Mouse (Mus musculus) limb, embryonic 10.5 days (tissue): ENCODE data around the gene Rnf169. TPM values are rescaled to one million over a fixed set of nuclear protein-coding genes. Genes with fewer than 3 reads are reported as not detected.

Source experiments
- DNase-seq: peaks from one replicate; pipeline ENCODE4 v3.0.0-alpha.2; 2017; ENCODE audit warnings: low spot score
- H3K27ac ChIP-seq: fragments of 300-500 bp; sonication (generic); 2 replicates; pipeline ENCODE4 v1.5.1; 2016; ENCODE audit warnings: mild to moderate bottlenecking
- H3K27me3 ChIP-seq: fragments of 300-500 bp; sonication (generic); 2 replicates; pipeline ENCODE4 v1.6.1; 2016; ENCODE audit warnings: low read depth, mild to moderate bottlenecking; ENCODE audit not compliant: poor library complexity, severe bottlenecking
- H3K36me3 ChIP-seq: fragments of 300-500 bp; sonication (generic); 2 replicates; pipeline ENCODE4 v1.6.1; 2016; ENCODE audit warnings: mild to moderate bottlenecking, moderate library complexity
- H3K4me1 ChIP-seq: fragments of 300-500 bp; sonication (generic); 2 replicates; pipeline ENCODE4 v1.6.1; 2016
- H3K4me3 ChIP-seq: fragments of 300-500 bp; sonication (generic); 2 replicates; pipeline ENCODE4 v1.5.1; 2016; ENCODE audit warnings: mild to moderate bottlenecking, moderate library complexity
- H3K9me3 ChIP-seq: fragments of 300-500 bp; sonication (generic); replicated peaks from 2 replicates; pipeline ENCODE4 v1.6.1; 2016; ENCODE audit warnings: mild to moderate bottlenecking
- WGBS: fragments of 180-500 bp; shearing (Covaris S2); methylation state at CpG from one replicate; pipeline ENCODE4 v1.1.7; 2016; 5-methylcytosine and 5-hydroxymethylcytosine counted together
- polyA plus RNA-seq: library from polyadenylated mRNA; unstranded; fragments of >200 nt; fragmentation: Nextera tagmentation; extraction: Ambion mirVana; gene quantifications from 2 replicates; pipeline ENCODE4 v1.2.1, GENCODE M21; 2016

Gene Rnf169
- 5.6 and 6.3 TPM in 2 replicates for polyA plus RNA-seq

DNA sequence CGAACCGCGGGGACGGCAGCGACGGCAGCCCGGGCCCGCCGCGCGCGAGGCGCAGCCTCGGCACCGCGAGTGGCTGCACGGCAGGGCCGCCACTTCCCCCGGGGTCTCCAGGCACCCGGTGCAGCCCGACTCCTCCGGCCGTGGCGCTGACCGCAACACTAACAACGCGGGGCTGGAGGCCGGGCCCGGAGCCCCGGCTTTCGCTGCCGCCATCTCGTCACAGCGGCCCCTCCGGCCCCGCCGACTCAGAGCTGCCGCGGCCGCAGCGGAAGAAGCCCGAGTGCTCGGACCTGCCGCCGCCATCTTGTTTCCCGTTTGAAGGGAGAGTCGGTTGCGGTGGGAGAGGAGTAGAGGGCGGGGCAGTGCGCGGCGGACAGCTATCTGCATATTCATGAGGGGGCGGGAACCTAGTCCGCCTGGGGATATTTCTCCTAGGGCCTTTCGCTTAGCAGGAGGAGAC, at the start of gene Rnf169:
Gene Rnf169 (minus strand): TSS at position 317 of the 460 bp plus-strand sequence.
- H3K27ac ChIP-seq = peak within 1 kb of the TSS; percentile 99
- peaks cover 18% of the 10 kb centered on the region for H3K4me1 ChIP-seq
- no peaks in the 10 kb centered on the region for H3K27me3 ChIP-seq
- under 1% methylated on average over 55 of the region's 55 CpGs for WGBS
- peak; percentile 91 for DNase-seq
- H3K9me3 ChIP-seq = no peaks in the 10 kb centered on the region
- H3K36me3 ChIP-seq = peaks cover 9% of the 10 kb centered on the region
- peak within 1 kb of the TSS; percentile 97 for H3K4me3 ChIP-seq

DNA sequence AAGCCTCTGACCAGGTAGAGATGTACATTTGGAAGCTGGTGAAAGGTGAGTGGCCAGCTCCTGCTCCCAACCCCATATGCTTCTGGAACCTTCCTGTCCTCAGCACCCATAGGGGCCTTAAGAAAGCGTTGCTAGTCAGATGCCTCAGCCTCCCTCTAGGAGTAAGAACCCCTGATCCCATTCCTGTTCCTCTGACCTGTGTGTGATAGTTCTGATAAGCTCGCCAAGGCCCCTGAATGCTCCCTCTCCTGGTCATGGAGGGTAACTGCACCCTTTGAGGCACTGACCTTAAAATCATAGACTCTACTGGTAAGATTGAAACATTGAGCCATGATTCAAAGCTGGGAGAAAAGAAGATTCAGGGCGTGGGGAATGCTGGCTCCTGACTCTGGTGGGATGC, 49.1 kb upstream of the Rnf169 start:
- H3K27me3 ChIP-seq = 0 out of 2 replicates have a peak, but pooled peaks cover 4% of the 10 kb centered on the region
- no peaks in the 10 kb centered on the region for H3K36me3 ChIP-seq
- H3K9me3 ChIP-seq = no peaks in the 10 kb centered on the region
- DNase-seq = peak; percentile 64
- no peak overlapping the region for H3K27ac ChIP-seq
- H3K4me3 ChIP-seq = no peak overlapping the region
- WGBS = 39% methylated on average over 3 of the region's 3 CpGs
- peaks cover 2% of the 10 kb centered on the region; the same call in 1 of the 2 replicates for H3K4me1 ChIP-seq

DNA sequence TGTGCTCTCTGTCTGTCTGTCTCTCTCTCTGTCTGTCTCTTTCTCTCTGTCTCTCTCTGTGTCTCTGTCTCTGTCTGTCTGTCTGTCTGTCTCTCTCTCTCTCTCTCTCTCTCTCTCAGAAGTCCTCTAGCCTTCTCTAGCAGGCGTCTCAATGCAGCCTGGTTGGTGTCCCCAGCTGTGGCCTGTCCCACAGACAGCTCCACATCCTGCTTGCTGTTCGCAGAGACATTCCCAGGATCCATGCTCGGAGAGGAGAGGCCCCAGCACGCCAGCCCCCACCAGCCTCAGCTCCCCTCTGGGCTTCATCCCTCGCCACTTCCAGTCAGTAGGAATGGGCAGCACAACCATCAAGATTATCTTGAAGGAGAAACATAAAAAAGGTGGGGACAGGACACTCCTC, 47.1 kb upstream of the Rnf169 start:
- DNase-seq = no peak
- Histone ChIP-seq H3K4me3 (no peak overlapping the region), H3K9me3 (no peaks in the 10 kb centered on the region), H3K4me1 (no peaks in the 10 kb centered on the region), H3K27me3 (no peaks in the 10 kb centered on the region), H3K27ac (no peak overlapping the region), H3K36me3 (no peaks in the 10 kb centered on the region)
- WGBS = 69% methylated on average over 5 of the region's 5 CpGs

DNA sequence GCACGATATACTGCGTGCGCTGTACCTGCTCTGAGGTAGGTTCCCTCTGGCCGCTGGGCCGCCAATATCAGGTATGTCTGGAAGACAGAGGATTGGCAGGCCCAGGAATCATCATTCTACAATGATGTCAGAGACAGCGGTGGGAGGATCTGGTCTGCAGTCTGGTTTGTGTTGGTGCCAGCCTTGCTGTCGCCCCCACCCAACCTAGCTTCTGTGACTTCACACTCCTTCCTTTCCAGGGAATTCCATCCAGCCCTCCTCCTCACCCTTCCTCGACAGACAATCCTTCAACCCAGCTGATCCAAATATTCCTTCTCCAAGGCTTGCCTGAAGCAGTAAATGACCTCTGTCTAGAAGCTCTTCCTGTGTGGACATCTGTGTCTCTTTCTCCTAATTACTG, 36.8 kb upstream of the Rnf169 start:
- Histone ChIP-seq H3K27ac (no peak overlapping the region), H3K36me3 (no peaks in the 10 kb centered on the region), H3K4me3 (no peak overlapping the region), H3K27me3 (no peaks in the 10 kb centered on the region), H3K4me1 (peaks cover 8% of the 10 kb centered on the region), H3K9me3 (no peaks in the 10 kb centered on the region)
- no peak for DNase-seq
- WGBS = 89% methylated on average over 8 of the region's 8 CpGs

DNA sequence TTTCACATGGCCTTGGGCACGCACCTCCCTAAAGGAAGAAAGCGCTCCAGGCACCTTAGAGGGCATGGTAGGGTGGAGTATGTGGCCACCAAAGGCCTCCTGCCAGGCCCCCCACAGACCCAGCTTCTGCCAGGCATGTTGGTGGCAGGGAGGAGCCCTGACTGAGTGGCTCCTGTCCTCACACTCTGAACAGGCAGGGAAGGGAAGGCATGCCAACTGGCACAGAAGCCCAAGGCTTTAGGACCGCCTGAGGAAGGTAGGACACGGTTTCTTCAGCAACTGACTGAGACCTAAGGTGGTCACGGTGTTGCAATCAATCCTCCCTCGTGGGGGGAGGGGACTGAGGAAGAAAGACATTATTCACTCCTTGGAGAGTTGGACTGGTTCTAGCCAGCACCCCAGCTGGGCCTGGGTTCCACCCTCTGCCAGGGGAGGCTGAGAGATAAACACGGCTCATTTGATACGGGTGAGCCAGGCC, 33.9 kb upstream of the Rnf169 start:
- WGBS = 71% methylated on average over 8 of the region's 8 CpGs
- no peak overlapping the region for H3K27ac ChIP-seq
- DNase-seq = no peak
- H3K36me3 ChIP-seq = no peaks in the 10 kb centered on the region
- peaks cover 24% of the 10 kb centered on the region for H3K4me1 ChIP-seq
- peaks cover 20% of the 10 kb centered on the region for H3K27me3 ChIP-seq
- no peak overlapping the region for H3K4me3 ChIP-seq
- H3K9me3 ChIP-seq = no peaks in the 10 kb centered on the region

DNA sequence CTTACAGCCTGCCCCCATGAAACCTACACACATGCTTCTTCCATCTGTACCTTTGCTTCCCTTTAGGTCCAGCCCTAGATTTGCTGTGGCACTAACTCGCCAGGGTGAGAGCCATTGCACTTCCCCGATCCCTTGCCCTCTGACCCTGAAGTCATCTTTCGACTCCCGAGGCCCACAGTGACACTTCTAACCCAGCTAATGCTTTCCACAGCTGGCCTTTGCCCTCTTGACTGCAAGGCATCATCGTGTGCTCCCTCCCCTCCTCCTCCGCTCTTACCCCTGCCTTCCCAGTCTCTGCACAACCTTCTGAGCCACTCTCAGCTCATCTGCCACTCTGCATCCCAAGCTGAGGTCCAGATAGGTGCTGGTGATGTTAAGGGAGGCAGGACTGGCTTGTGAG, 32.3 kb upstream of the Rnf169 start:
- Histone ChIP-seq H3K4me3 (no peak overlapping the region), H3K36me3 (no peaks in the 10 kb centered on the region)

DNA sequence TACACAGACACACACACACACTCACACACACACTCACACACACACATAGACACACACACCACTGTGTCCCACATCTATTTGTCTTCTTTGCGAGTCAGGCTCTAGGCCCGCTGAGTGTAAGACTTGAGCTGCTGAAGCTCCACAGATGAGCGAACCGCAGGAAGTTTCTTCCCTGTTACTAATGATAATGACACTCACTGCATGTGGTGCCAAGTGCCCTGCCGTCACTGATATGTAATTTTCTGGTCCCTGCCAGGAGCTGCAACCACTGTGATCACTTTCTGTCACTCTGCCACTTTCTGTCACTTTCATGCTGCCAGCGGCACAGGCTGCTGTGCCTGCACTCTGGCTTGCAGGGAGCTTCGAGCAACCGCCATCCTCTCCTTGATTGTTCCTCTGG, 31.8 kb upstream of the Rnf169 start:
- peaks cover 24% of the 10 kb centered on the region for H3K4me1 ChIP-seq
- no peaks in the 10 kb centered on the region for H3K9me3 ChIP-seq
- no peak overlapping the region for H3K4me3 ChIP-seq
- no peak for DNase-seq
- peaks cover 41% of the 10 kb centered on the region for H3K27me3 ChIP-seq
- H3K27ac ChIP-seq = no peak overlapping the region
- no peaks in the 10 kb centered on the region for H3K36me3 ChIP-seq
- WGBS = 37% methylated on average over 8 of the region's 8 CpGs

More for the DNA sequence above, 32.3 kb upstream of the Rnf169 start:
- Histone ChIP-seq H3K27me3 (peaks cover 36% of the 10 kb centered on the region), H3K4me1 (peaks cover 24% of the 10 kb centered on the region), H3K9me3 (no peaks in the 10 kb centered on the region), H3K27ac (no peak overlapping the region)
- 8% methylated on average over 6 of the region's 6 CpGs for WGBS
- DNase-seq = no peak

DNA sequence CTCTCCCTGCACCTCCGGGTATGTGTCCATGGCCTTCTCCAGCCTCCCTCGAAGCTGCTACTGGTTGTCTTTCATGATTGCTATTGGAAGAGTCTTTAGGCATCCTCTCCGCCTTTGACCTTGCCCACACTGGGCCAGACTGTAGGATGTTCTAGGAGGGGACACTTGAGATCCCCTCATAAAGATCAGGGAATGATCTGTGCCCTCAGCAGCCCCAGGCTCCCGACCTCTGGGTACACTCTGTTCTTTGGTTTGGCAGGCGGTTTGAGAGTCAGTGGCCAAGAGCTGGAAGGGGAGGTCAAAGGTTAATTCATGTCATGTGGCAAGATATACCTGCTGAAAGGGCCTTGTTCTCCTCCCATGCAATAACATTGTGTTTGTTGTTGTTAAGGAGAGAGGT, 30.5 kb upstream of the Rnf169 start:
- Histone ChIP-seq H3K4me1 (peaks cover 31% of the 10 kb centered on the region), H3K36me3 (no peaks in the 10 kb centered on the region), H3K27ac (no peak overlapping the region), H3K4me3 (no peak overlapping the region), H3K9me3 (no peaks in the 10 kb centered on the region), H3K27me3 (peaks cover 54% of the 10 kb centered on the region)
- WGBS = 31% methylated on average over 5 of the region's 5 CpGs
- DNase-seq = no peak

DNA sequence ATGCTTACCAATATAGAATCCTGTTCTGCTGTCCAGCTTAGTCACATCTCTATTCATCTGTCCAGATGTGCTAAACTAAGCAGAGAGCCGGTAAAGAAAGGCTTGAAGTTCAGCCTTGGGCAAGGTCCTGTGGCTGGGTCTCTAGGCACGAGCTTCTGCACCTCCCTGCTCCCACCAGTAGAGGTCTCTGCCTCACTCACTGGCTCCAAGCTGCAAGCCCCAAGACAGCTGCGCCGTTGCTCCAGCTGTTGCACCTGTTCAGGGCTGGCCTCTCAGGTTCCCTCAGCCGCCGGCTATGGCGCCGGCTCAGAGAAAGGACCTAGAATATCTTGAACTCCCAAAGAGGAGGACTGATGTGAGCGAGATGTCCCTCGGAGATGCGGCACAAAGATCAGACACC, 29.4 kb upstream of the Rnf169 start:
- no peak overlapping the region for H3K4me3 ChIP-seq
- WGBS = 13% methylated on average over 11 of the region's 11 CpGs
- no peak overlapping the region for H3K27ac ChIP-seq
- no peaks in the 10 kb centered on the region for H3K9me3 ChIP-seq
- peaks cover 34% of the 10 kb centered on the region for H3K4me1 ChIP-seq
- H3K36me3 ChIP-seq = no peaks in the 10 kb centered on the region
- peaks cover 65% of the 10 kb centered on the region for H3K27me3 ChIP-seq
- DNase-seq = peak; percentile 87

DNA sequence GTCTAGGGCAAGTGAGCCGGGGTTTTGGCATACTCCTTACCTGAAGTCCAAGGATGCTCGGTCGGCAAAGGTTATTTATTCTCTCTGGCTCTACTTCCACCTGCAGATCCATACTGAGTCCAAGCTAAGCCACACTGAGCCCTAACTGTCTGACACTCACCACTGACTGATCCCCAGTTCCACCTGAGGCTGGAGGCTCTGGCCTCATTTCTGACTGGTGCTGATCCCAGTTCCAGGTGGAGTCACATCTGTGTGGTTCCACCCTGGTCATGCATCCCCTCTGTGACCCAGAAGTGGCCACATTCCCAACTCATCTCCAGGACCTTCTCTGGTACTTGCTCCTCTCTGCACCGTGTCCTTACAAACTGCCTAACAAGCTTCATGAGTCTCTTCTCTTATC, 28.5 kb upstream of the Rnf169 start:
- Histone ChIP-seq H3K27ac (no peak overlapping the region), H3K9me3 (no peaks in the 10 kb centered on the region), H3K4me3 (no peak overlapping the region), H3K27me3 (peaks cover 74% of the 10 kb centered on the region), H3K4me1 (peaks cover 34% of the 10 kb centered on the region), H3K36me3 (no peaks in the 10 kb centered on the region)
- 89% methylated on average over 4 of the region's 4 CpGs for WGBS
- no peak for DNase-seq

DNA sequence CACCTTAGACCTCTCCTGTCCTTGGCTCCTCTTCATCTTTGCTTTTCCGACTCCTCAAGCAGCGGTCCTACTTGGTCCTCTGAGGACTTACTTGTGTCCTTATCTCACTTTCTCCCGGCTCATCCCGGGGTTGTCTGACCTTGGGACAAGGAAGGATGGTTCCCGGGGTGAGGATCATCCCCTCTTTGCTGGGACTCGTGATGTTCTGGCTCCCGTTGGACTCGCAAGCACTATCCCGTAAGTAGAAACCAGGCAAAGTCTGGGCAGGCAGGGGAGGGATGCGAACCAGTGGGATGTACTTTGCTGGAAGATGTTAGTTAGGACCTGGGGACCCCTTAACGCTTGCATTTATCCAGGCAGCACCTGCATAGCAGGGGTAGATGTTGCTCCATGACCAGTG, 26.2 kb upstream of the Rnf169 start:
- 4% methylated on average over 11 of the region's 11 CpGs for WGBS
- Histone ChIP-seq H3K4me1 (peaks cover 22% of the 10 kb centered on the region), H3K27me3 (peaks cover 82% of the 10 kb centered on the region), H3K27ac (peak overlapping the region; percentile 53; the same call in 1 of the 2 replicates), H3K4me3 (peak overlapping the region; percentile 63), H3K36me3 (no peaks in the 10 kb centered on the region), H3K9me3 (no peaks in the 10 kb centered on the region)
- no peak for DNase-seq

DNA sequence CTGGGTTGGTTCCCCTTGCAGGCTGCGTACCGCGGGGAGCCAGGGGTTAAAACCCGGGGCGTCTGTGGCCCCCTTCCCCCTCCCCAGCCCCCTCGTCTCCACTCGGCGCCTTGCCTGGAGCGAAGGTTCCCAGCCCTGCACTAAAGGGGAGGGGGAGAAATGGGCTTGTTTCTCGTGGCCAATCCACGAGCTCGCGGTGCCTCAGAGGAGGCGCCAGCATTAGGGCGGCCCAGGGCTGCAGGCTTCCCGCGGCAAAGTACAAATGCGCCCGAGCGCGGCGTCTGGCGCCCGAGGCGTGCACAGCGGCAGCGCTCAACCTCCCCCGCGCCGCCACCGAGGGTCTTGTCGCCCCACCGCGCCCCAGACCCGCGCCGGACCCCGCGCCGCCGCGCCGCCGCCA, 25.5 kb upstream of the Rnf169 start, which contains the start of gene Chrdl2:
Gene Chrdl2 (plus strand): TSS at position 383 of the 400 bp plus-strand sequence.
- H3K4me3 ChIP-seq = peak within 1 kb of the TSS; percentile 63
- peak within 1 kb of the TSS; percentile 53 for H3K27ac ChIP-seq
- H3K9me3 ChIP-seq = no peaks in the 10 kb centered on the region
- WGBS = under 1% methylated on average over 44 of the region's 44 CpGs
- H3K4me1 ChIP-seq = peaks cover 16% of the 10 kb centered on the region
- no peaks in the 10 kb centered on the region for H3K36me3 ChIP-seq
- DNase-seq = peak; percentile 70
- H3K27me3 ChIP-seq = peaks cover 78% of the 10 kb centered on the region

DNA sequence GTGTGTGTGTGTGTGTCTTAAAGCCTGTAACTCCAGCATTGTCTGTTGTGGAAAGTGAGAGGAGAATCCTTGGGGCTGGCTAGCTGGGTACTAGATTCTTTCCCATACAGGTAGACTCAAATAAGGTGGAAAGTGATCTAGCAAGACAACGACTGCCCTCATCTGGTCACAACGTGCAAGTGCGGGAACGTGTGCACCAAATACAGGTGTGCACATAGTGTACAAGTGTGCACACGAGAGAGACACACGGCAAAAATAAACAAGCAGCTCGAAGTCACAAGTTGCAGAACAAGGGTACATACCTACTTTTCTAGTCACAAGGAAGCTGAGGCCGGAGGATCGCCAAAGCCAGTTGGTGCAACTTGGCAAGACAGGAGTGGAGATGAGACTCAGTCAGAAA, 23.5 kb upstream of the Rnf169 start:
- WGBS = 62% methylated on average over 9 of the region's 9 CpGs

DNA sequence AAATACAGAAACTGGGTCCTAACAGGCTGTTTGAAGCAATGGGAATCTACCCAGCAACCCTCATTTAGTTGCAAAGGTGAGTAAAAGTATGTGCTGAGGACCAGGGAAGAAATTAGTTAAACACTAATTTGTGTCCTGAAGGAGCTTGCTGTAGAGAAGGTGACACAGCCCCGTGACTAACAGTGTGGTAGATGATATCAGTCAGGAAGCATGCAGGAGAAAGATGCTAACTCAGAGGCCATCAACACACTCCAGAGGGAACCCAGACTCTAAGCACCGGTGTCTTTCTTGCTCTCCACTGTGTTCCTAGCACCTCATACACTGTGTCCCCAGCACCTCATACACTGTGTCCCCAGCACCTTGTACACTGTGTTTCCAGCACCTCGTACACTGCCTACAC, 18.4 kb upstream of the Rnf169 start:
- H3K9me3 ChIP-seq = no peaks in the 10 kb centered on the region
- no peak overlapping the region for H3K27ac ChIP-seq
- no peaks in the 10 kb centered on the region for H3K36me3 ChIP-seq
- 84% methylated on average over 3 of the region's 3 CpGs for WGBS
- no peak for DNase-seq
- H3K4me1 ChIP-seq = no peaks in the 10 kb centered on the region
- H3K27me3 ChIP-seq = peaks cover 7% of the 10 kb centered on the region
- H3K4me3 ChIP-seq = no peak overlapping the region

More for the DNA sequence above, 23.5 kb upstream of the Rnf169 start:
- Histone ChIP-seq H3K27me3 (peaks cover 58% of the 10 kb centered on the region), H3K9me3 (no peaks in the 10 kb centered on the region), H3K4me3 (no peak overlapping the region), H3K36me3 (no peaks in the 10 kb centered on the region), H3K4me1 (peaks cover 10% of the 10 kb centered on the region), H3K27ac (no peak overlapping the region)
- DNase-seq = no peak
